Mouse (Mus musculus): ENCODE data around the gene Oxsr1.
"Not testable (repeated sequence)": the region's sequence is repeated elsewhere in the genome, so short reads cannot be mapped to it uniquely, and the experiment has no call there.

Oxsr1 gene

DNA sequence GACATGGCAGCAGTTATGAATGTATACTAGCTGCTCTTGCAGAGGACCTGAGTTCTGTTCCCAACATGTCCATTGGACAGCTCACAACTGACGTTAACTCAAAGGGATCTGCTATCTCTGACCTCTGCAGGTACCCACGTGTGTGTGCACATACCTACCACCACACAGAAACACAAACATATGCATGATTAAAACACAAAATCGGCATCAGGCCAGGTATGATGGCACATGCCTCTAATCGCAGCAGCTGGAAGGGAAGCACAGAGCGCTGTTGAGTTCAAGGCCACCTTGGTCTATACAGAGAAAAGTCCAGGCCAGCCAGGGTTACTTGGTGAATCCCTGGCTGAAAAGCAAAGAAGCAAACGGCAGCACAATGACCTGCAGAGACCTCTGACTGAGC is 24.5 kb downstream of the Oxsr1 start:
- in situ Hi-C loops (cut with MboI; ENCODE audit: unreplicated experiment in 2 of 2) = no loop called here

DNA sequence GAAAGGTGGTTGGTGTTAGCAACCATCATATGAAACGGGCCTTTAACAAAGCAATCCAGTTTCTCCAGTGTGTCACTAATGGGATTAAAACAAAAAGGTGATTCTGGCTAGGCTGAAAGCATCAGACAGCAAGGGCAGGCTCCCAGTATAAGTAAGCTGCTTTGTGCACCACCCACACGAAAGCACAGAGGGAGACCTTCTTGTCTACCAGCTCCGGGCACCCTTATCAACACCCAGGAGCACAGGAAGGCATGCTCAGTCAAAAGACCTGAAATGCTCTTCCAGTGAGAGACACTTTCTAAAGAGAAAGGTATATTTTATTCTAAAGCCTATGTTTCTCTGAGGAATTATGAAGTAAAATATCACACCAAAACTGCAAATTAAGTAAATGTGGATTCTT is 31.4 kb downstream of the Oxsr1 start:
- in situ Hi-C loops (cut with MboI; ENCODE audit: unreplicated experiment in 2 of 2) = no loop called here

DNA sequence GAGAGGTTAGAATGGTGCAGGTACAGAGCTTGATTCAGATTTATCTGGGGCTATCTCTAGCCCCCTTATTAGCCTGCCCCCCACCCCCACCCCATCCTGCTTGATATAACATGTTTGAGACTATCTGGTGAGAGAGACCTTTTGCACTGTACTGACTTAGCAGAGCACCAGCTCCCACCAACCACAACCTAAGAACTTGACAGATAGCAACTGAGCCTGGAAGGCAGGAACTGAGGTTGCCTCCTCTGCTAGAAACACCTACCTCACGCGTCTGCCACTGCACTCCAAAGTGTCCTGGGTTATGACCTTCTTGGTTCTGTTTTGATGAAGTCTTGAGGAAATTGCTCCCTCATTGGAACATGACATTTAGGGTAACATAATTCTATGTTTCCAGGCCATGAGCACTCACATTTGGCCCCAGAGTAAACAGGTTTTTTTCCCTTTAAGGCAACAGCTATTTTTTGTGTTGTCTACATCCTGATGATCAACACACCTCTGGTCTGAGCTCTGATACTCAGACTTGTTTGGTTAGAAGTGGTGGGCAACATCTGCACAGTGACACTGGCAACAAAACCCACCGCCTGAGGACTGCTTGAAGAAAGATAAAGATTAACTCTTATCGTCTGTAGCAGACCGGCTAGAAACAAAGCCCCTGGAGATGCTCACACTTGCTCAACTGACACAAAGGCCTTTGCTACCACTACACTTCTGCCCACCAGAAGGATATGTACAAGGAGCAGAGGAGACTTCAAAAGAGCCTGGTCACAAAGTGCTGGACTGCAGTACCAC is 41.1 kb downstream of the Oxsr1 start:
- in situ Hi-C loops (cut with MboI; ENCODE audit: unreplicated experiment in 2 of 2) = no loop called here

DNA sequence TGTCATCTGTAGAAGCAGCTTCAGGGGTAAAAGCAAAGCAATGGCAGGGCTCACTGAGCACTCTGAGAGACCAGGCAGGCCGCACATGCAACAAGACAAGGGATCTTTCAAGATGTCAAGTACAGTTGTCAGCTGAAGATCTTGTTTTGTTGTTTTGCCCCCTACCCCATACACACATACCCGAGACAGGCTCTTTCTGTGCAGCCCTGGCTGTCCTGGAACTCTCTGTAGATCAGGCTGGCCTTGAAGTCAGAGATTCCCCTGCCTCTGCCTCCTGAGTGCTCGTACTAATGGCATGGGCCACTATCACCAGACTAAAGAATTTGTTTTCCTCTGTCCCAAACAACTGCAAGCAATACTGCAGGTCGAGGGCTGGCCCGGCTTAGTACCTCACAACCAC is 44.2 kb downstream of the Oxsr1 start:
- in situ Hi-C loops (cut with MboI; ENCODE audit: unreplicated experiment in 2 of 2) = no loop called here

DNA sequence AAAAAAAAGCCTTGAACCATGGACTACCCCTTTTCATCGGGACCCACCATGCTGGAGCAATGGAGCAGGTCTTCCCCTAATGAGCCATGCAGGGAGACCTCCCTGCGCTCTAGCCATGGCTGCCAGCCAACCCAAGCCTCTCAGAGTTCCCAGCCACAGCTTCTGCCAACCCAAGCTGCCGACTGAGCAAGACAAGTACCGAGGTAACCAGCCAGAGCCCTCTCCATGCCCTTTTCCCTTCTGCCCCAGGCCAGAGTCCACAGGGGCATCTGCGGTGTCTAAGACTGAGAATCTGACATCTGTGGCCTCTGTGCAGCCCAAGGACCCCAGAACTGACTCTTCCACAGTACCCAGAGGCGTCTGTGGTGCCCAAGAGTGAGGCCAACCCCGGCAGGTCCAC is 45.9 kb downstream of the Oxsr1 start:
- in situ Hi-C loops (cut with MboI; ENCODE audit: unreplicated experiment in 2 of 2) = no loop called here

DNA sequence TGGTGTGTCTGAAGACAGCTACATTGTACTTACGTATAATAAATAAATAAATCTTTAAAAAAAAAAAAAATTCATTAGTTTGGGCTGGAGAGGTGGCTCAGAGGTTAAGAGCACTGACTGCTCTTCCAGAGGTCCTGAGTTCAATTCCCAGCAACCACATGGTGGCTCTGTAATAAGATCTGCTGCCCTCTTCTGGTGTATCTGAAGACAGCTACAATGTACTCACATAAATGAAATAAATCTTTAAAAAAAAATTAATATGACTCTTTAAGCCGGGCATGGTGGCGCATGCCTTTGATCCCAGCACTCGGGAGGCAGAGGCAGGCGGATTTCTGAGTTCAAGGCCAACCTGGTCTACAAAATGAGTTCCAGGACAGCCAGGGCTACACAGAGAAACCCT is 47.4 kb downstream of the Oxsr1 start:
- in situ Hi-C loops (cut with MboI; ENCODE audit: unreplicated experiment in 2 of 2) = loop anchor here in 1 of 2 experiments (5.0 kb wide), 1 partner anchor 358 kb away; no protein-coding TSS in a partner anchor

DNA sequence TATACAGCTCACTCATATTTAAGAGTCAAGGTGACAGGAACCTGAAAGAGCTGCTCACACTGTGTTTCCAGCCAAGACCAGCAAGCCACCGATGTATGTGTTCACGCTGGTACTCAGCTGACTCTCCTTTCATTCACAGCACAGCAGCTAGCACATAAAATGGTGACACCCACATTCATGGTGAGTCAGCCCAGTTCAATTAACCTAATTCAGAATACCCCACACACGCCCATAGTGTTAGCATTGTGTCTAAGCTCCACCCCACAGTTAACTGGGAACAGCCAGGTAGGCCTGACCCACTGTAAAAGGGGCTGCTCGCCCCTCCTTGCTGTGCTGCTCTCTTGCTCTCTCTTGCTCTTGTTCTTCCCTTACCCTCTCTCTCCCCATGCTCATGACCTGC is 50.7 kb downstream of the Oxsr1 start:
- in situ Hi-C loops (cut with MboI; ENCODE audit: unreplicated experiment in 2 of 2) = loop anchor here in 1 of 2 experiments (5.0 kb wide), 1 partner anchor 354 kb away; no protein-coding TSS in a partner anchor

DNA sequence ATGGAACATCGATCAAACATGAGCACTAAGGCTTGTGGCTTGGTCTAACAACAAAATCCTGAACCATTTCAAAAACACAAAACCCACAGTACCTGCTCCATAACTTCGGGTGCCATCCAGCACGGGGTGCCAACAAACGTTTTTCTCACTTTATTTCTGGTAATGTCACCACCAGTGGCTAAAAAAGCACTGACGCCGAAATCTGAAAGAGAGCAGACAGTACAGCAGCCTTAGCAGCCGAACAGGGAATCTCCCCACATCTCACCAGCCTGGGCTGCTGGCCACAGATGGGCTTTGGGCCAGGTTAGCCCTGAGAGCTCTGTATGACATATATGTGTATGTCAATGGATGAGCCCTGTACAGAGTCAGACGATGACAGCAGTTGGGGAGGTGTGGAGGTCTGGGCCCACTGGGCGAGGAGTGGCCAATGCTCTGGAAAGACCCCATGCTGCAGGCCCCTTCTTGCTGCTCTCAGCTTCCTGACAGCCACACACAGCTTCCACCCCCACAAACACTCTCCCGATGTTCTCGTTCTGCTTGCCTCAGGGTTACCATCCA is 53.6 kb downstream of the Oxsr1 start:
- in situ Hi-C loops (cut with MboI; ENCODE audit: unreplicated experiment in 2 of 2) = no loop called here

DNA sequence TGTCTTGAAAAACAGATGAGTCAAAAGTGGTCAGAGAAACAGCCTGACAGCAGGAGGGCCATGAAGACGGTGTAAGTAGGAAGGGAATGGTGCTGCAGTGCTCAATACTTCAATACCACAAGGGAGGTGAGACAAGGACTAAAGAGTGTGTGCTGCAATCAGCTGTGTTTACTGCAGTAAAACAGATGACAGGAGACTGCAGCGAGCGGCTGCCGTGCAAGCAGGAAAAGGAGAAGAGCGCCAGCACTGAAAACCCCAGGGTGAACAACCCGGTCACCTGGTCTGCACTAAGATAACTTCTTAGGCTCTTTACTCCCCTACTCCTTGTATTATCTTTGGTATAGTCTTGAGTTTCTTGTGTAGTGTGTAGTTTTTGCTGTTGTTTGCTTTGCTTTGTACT is 54.1 kb downstream of the Oxsr1 start:
- in situ Hi-C loops (cut with MboI; ENCODE audit: unreplicated experiment in 2 of 2) = no loop called here

DNA sequence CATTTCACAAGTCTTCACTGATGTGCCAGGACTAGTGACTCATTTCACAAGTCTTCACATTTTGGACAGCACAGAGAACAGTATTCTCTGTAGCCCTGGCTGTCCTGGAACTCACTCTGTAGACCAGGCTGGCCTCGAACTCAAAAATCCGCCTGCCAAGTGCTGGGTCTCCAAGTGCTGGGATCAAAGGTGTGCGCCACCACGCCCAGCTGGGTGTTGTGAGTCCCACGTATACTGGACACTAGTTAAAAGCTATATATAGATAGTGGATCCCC is 56.2 kb downstream of the Oxsr1 start:
- in situ Hi-C loops (cut with MboI; ENCODE audit: unreplicated experiment in 2 of 2) = not testable (repeated sequence)

DNA sequence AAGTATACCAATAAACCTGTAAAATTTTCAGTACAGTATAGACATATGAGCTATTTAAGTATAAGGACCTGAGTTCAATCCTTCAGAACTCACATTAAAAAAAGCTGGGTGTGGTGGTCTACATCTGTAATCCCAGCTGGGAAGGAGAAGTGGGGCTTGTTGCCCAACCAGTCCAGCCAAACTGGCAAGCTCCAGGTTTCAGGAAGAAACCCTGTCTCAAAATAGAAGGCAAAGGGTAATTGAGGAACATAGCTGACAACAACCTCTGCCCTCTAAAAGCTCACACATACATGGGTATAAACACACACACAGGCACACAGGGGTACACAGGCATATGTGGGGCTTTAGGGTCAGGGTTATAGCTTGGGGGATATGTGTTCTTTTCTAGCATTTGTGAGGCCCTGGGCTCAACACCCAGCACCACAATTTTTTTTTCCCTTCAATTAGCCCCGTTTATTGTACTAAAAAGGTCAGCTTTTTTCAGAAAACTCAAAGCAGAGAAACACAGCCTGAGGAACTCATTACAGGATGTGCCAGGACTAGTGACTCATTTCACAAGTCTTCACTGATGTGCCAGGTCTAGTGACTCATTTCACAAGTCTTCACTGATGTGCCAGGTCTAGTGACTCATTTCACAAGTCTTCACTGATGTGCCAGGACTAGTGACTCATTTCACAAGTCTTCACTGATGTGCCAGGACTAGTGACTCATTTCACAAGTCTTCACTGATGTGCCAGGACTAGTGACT is 56.7 kb downstream of the Oxsr1 start:
- in situ Hi-C loops (cut with MboI; ENCODE audit: unreplicated experiment in 2 of 2) = not testable (repeated sequence)

DNA sequence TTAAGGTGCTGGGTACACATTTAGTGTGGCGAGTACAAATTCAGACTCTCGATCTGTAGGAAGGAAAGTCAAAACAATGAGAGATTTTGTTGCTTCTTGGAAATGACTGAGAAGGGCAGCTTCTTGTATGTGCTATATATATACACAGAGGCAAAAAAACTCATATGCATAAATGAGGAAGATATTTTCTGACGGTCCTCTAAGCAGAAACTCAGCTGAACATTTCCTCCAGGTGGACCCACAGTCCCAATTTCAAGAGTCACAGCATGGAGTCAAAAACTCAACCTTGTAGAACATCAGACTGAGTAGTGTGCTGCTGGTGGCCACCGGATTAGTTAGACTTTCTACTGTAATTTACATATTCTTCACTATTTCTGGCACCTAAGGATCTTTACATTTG is 59.2 kb downstream of the Oxsr1 start:
- in situ Hi-C loops (cut with MboI; ENCODE audit: unreplicated experiment in 2 of 2) = loop anchor here in 1 of 2 experiments (5.0 kb wide), 1 partner anchor 161 kb away; the partner anchor contains the start of gene Dlec1

DNA sequence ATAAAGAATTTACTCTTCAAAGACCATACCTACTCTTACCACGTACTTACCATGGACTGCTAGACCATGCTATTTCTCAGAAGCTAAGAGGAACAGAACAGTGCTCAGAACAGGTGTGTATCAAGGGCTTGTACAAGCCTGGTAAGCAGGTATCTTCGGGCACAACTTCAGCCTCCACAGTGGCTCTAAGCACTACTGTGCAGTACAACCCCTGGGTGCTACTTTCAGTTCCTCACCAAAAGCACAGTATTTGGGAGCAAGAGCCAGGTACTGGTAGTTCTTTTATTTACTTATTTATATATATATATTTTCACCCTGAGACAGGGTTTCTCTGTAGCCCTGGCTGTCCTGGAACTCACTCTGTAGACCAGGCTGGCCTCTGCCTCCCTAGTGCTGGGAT is 61.4 kb downstream of the Oxsr1 start:
- in situ Hi-C loops (cut with MboI; ENCODE audit: unreplicated experiment in 2 of 2) = loop anchor here in 1 of 2 experiments (5.0 kb wide), 1 partner anchor 159 kb away; the partner anchor contains the start of gene Dlec1

DNA sequence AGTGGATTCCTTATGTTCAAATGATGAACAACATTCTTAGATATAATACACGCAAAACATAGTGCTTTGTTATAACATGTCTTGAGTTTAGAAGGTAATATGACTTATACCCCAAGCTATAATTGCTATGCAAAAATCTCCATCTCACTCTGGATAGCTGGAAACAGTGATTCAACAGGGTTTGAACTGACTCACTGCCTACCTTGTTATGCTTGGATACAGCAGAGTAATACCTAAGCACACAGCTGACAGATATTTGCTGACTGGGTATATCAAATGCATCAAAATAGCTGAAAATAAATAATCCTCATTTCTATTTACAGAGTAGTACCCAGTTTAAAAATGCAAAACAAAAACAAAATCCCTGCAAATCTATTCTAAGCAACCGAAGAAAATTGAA is 63.4 kb downstream of the Oxsr1 start:
- in situ Hi-C loops (cut with MboI; ENCODE audit: unreplicated experiment in 2 of 2) = no loop called here

DNA sequence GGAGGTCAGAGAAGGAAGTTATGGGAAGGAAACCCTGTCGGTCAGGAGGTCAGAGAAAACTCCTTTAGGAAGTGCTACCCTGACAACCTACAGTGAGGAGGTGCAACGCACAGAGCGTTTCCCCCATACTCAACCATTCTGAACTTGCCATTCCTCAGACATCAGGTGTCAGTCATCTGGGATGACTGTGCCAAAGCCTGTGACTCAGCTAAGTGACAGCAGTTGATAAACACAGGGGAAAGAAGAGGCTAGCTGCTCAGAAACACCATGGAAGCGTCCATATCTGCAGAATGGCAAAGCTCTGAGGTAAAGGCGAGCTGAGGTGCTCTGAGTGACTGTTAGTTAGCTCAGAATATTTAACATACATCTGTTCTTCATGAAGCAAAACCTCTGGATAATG is 64.1 kb downstream of the Oxsr1 start:
- in situ Hi-C loops (cut with MboI; ENCODE audit: unreplicated experiment in 2 of 2) = no loop called here

DNA sequence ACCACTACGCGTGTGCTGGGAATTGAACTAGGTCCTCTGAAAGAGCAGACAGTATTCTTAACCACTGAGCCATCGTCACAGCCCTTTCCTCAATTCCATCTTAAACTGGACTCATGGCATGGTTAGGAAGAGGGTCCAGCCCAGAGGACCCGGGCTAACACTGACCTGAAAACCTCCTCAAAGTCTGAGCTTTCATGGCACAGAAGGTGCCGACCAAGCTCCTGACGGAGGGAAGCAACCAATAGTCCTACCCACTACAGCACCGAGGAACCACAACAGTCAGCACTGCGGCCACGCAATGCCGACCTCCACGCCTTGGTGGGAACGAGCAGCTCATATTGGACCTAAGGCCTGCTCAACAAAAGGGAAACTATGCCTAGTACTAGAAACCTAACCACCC is 66.1 kb downstream of the Oxsr1 start:
- in situ Hi-C loops (cut with MboI; ENCODE audit: unreplicated experiment in 2 of 2) = no loop called here

DNA sequence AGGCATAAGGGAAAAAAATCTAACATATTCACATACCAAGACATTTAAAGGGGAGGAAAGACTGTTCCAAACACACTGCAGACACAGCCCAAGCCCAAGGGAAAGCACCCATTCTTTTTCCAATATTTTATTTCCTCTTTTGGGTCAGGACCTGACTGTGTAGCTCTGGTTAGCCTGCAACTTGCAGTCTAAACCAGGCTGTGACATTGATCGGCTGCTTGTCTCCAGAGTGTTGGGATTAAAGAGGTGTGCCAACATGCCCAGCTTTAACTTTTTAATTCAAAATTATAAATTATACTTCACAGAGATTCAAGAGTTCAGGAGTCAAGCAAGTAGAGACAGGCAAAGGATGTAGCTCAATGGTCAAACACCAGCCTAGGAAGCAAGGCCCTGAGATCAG is 67.1 kb downstream of the Oxsr1 start:
- in situ Hi-C loops (cut with MboI; ENCODE audit: unreplicated experiment in 2 of 2) = no loop called here

DNA sequence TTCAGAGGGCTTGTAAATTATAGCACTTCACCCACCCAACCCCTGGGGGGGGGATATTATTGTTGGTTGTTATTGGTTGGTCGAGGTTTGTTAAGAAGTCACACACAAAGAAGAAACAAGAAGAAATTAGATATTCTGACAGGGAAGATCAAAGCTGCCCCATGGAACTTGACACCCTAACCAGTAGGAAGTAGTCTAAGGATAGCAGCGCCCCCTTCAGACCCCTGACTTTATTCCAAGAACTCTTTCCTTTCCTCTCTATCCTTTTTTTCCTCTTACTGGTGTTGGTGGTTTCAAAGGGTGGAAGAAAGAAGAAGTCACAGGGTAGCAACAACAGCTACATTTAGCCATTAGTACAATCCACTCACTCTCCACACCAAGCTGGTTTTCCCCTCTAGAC is 68.0 kb downstream of the Oxsr1 start:
- in situ Hi-C loops (cut with MboI; ENCODE audit: unreplicated experiment in 2 of 2) = no loop called here

DNA sequence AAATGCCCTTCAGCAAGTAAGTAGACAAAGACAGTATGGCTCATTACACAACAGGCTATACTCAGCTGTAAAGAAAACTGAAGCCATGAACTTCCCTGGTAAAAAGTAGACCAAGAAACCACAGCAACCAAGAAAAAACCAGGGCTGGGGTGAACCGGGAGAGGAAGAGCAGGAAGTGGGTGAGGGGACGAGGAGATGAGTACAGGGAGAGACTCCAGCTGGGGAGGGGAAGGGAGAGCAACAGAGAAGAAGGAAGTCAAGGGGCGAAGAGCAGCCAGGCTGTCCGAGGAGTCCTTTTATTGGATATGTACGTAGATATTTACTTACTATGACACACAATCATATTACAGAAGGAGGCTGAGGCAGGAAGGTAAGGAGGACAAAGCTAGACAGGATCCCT is 74.2 kb downstream of the Oxsr1 start:
- in situ Hi-C loops (cut with MboI; ENCODE audit: unreplicated experiment in 2 of 2) = no loop called here

DNA sequence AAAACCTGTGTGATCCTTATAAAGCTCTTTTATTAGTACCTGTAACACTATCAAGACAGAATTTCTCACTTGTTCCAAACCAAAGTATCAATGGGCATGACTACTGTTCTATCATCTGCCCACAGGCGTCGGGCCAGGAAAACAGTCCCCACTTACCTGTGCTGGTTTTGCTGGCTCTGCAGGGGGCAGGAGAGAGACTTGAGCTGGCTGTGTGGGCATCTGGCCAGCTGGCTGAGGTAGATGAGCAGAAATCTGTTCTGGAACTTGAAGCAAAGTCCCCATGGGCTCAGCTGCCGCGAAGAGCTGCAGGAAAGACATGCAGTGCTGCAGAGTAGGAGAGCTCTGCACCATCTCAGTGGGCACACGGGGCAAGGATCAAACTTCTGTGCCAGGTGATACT is 75.4 kb downstream of the Oxsr1 start:
- in situ Hi-C loops (cut with MboI; ENCODE audit: unreplicated experiment in 2 of 2) = no loop called here

DNA sequence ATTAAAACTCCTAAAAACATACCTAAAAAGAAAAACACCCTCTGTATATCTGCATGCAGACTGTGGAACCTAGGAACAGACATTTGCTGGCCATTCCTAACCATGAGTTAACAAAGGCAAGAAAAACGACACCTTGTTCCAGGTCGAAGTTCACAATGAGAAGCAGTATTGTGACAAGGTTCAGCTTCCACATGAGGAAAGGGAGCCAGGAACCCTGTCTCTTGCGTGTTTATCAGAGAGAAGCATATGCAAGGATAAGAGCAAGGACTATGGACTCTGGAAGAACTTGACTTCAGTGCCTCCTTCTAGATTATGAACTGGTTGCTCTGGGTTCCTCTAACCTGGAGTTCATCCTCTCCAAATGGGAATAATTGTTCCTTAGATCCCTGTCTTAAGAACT is 78.2 kb downstream of the Oxsr1 start:
- in situ Hi-C loops (cut with MboI; ENCODE audit: unreplicated experiment in 2 of 2) = no loop called here
